Mouse (Mus musculus): ENCODE data around the gene 4930535I16Rik. TPM values are rescaled to one million over a fixed set of nuclear protein-coding genes. Genes with fewer than 3 reads are reported as not detected.

4930535I16Rik gene
- polyA plus RNA-seq, 1 experiment from 2014 or later, result not detected

DNA sequence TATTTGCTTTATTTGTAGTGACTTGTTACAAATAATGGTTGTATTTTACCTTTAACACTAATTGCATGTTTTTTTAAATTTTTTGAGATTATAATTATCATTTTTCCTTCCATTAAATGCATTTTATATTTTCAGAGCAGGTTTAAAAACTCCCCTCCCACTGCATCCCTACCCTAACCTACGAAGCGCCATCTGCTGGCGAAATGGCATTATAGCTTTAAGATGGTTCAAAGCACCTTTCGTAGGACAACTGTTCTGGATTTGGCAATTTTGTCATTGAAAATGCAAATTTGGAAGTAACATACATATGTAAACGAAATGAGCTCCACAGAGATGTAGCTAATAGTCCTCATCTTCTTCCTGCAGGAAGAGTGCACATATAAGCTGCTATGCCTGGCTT is 19.1 kb downstream of the 4930535I16Rik start:
- H3K4me3 ChIP-seq, result no peak overlapping the region
- H3K27ac ChIP-seq, result no peak overlapping the region
- H3K27me3 ChIP-seq (ENCODE audit: insufficient read depth, poor library complexity, severe bottlenecking), result no peaks in the 10 kb centered on the region
- DNase-seq (ENCODE audit: low spot score), result peak; percentile 26
- H3K36me3 ChIP-seq, result no peaks in the 10 kb centered on the region
- 13% methylated on average over 5 of the region's 5 CpGs for WGBS
- peaks cover 6% of the 10 kb centered on the region for H3K4me1 ChIP-seq (replicated peaks)
- H3K9me3 ChIP-seq, result no peaks in the 10 kb centered on the region

DNA sequence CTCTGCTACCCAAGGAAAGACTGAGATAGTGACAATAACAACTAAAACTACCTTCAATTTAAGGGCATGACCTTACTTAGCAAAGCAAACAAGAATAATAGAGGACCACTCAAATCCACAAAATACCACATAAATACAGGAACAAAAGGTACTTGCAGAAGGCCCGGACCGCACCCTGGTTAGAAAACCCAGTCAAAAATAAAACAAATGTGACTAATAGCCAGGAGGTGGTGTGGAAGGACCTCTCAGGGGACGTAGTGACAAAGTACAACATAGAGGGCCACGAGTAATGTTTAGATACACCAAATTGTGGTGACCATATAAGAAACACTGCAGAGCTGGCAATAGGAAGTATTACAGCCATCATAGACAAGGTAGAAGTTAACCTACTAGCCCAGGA is 23.5 kb downstream of the 4930535I16Rik start:
- Histone ChIP-seq H3K36me3 (no peaks in the 10 kb centered on the region), H3K4me3 (no peak overlapping the region), H3K4me1 (replicated peaks) (0 out of 2 replicates have a peak, but pooled peaks cover 10% of the 10 kb centered on the region), H3K27ac (no peak overlapping the region), H3K9me3 (no peaks in the 10 kb centered on the region), H3K27me3 (ENCODE audit: insufficient read depth, poor library complexity, severe bottlenecking) (no peaks in the 10 kb centered on the region)
- WGBS, result 88% methylated on average over 4 of the region's 4 CpGs
- no peak for DNase-seq (ENCODE audit: low spot score)

DNA sequence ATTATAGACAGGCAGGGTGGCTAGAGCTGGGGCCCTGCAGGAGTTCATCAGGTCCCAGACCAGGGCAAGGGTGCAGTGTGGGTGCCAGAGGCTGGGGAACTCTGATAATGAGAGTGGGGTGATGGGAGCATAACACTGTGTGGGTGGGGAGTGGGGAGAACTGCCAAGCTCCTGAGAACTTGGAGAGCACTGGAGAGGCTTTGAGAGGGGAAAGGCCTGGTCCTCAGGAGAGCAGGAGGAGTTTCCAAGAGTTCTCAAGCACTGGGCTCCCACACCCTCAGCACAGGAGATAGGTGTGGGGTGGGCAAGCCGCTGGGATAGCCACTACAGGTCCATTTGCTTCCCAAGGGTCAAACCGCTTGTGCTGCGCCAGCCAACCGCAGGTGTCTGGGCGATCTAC is 24.1 kb downstream of the 4930535I16Rik start:
- H3K27ac ChIP-seq, result no peak overlapping the region
- 93% methylated on average over 5 of the region's 5 CpGs for WGBS
- H3K9me3 ChIP-seq, result no peaks in the 10 kb centered on the region
- H3K4me3 ChIP-seq, result no peak overlapping the region
- H3K4me1 ChIP-seq (replicated peaks), result 0 out of 2 replicates have a peak, but pooled peaks cover 10% of the 10 kb centered on the region
- no peaks in the 10 kb centered on the region for H3K27me3 ChIP-seq (ENCODE audit: insufficient read depth, poor library complexity, severe bottlenecking)
- no peaks in the 10 kb centered on the region for H3K36me3 ChIP-seq
- no peak for DNase-seq (ENCODE audit: low spot score)

Other genes with a start within 250 kb of the 4930535I16Rik start
- gene Macf1, start 233.7 kb downstream of the 4930535I16Rik start, polyA plus RNA-seq (2016; fragmentation: Nextera tagmentation; extraction: Ambion mirVana), result 36.5 and 42.3 TPM in 2 replicates
- 349 and 378 TPM in 2 replicates for gene Ndufs5, start 199.8 kb downstream of the 4930535I16Rik start, polyA plus RNA-seq (2016; fragmentation: Nextera tagmentation; extraction: Ambion mirVana)
- gene Akirin1, start 167.7 kb downstream of the 4930535I16Rik start, polyA plus RNA-seq (2016; fragmentation: Nextera tagmentation; extraction: Ambion mirVana), result 66.7 and 78.6 TPM in 2 replicates
- gene Rhbdl2, start 130.1 kb downstream of the 4930535I16Rik start, polyA plus RNA-seq (2016; fragmentation: Nextera tagmentation; extraction: Ambion mirVana), result 0.25 and 0.38 TPM in 2 replicates
- gene 4933427I04Rik, start 58.3 kb downstream of the 4930535I16Rik start, polyA plus RNA-seq (2016; fragmentation: Nextera tagmentation; extraction: Ambion mirVana), result 0.10 and 0.16 TPM in 2 replicates
- 56.1 and 72.2 TPM in 2 replicates for gene Mycbp, start 13.2 kb downstream of the 4930535I16Rik start, polyA plus RNA-seq (2016; fragmentation: Nextera tagmentation; extraction: Ambion mirVana)
- 40.6 and 47.1 TPM in 2 replicates for gene Rragc, start 576 bp downstream of the 4930535I16Rik start, polyA plus RNA-seq (2016; fragmentation: Nextera tagmentation; extraction: Ambion mirVana)

Measured in hindbrain, embryonic 10.5 days (tissue).